Mouse (Mus musculus) urinary bladder, postnatal 36 days (tissue): ENCODE results near the gene Tert.

Source experiments
- DNase-seq, 2 experiments: peaks; one replicate each; pipeline ENCODE4 v3.0.0; 2022; ENCODE audit warnings: low spot score in 2 of 2, mixed read lengths in 1 of 2

Gene Tert

GRCm38 (mm10) chr13:73677853-73678252, 51.1 kb downstream of the Tert start, which contains the start of gene Slc6a18:
TSS of gene Slc6a18 (minus strand) at chr13:73678023.
- no peak for DNase-seq

- no peak for DNase-seq
Observed at GRCm38 (mm10) chr13:73679311-73679710, 52.6 kb downstream of the Tert start.

GRCm38 (mm10) chr13:73680394-73680793, 53.7 kb downstream of the Tert start:
- no peak for DNase-seq

GRCm38 (mm10) chr13:73682226-73682625, 55.5 kb downstream of the Tert start:
- DNase-seq, result no peak

- DNase-seq, result peak in 1 of 2 experiments; percentile 51
Observed at GRCm38 (mm10) chr13:73683682-73684081, 57.0 kb downstream of the Tert start.

- no peak for DNase-seq
Observed at GRCm38 (mm10) chr13:73684412-73684811, 57.7 kb downstream of the Tert start.

- no peak for DNase-seq
Observed at GRCm38 (mm10) chr13:73685502-73685901, 58.8 kb downstream of the Tert start.

- DNase-seq, result no peak
Observed at GRCm38 (mm10) chr13:73687601-73688000, 60.9 kb downstream of the Tert start.

GRCm38 (mm10) chr13:73688934-73689333, 62.2 kb downstream of the Tert start:
- no peak for DNase-seq

GRCm38 (mm10) chr13:73692249-73692868, 65.6 kb downstream of the Tert start:
- DNase-seq, result peak; percentile 12 to 36

GRCm38 (mm10) chr13:73693333-73693732, 66.6 kb downstream of the Tert start:
- no peak for DNase-seq

GRCm38 (mm10) chr13:73694972-73695371, 68.3 kb downstream of the Tert start:
- DNase-seq, result no peak

- no peak for DNase-seq
Observed at GRCm38 (mm10) chr13:73696529-73696928, 69.8 kb downstream of the Tert start.
